Mouse (Mus musculus) C2C12 (cell line): Measurements from ENCODE around the gene Hmgn5.

Experiments used
- CEBPB ChIP-seq: IDR thresholded peaks from one replicate; pipeline ENCODE4 v1.6.1; 2011; ENCODE audit warnings: low read depth, mild to moderate bottlenecking, control low read depth, moderate library complexity
- CTCF ChIP-seq: IDR thresholded peaks from one replicate; pipeline ENCODE4 v1.5.1; 2011; ENCODE audit not compliant: control insufficient read depth, insufficient read depth, insufficient read length
- FOSL1 ChIP-seq: IDR thresholded peaks from one replicate; pipeline ENCODE4 v1.8.0; 2011; ENCODE audit warnings: mild to moderate bottlenecking, low read length; ENCODE audit not compliant: poor library complexity, insufficient read depth, severe bottlenecking
- MAX ChIP-seq: IDR thresholded peaks from one replicate; pipeline ENCODE4 v1.6.1; 2011; ENCODE audit warnings: mild to moderate bottlenecking, control low read depth
- MYOD1 ChIP-seq: IDR thresholded peaks from one replicate; pipeline ENCODE4 v1.6.1; 2011; ENCODE audit warnings: low read depth; ENCODE audit not compliant: control insufficient read depth, insufficient read length
- MYOG ChIP-seq: IDR thresholded peaks from one replicate; pipeline ENCODE4 v1.6.1; 2011; ENCODE audit not compliant: control insufficient read depth, insufficient read length; ENCODE audit errors: extremely low read depth
- USF1 ChIP-seq: IDR thresholded peaks from one replicate; pipeline ENCODE4 v1.6.1; 2011; ENCODE audit warnings: low read depth, mild to moderate bottlenecking, control low read depth, moderate library complexity

- TF ChIP-seq MAX (no peak), CTCF (no peak), USF1 (no peak), CEBPB (no peak), FOSL1 (no peak), MYOG (no peak), MYOD1 (no peak)
Observed at GRCm38 (mm10) chrX:109011611-109012185, 1.5 kb downstream of the Hmgn5 start.
